Mouse (Mus musculus) midbrain, postnatal 0 days (tissue): ENCODE measurements around the gene Cdc37l1. TPM values are rescaled to one million over a fixed set of nuclear protein-coding genes. Genes with fewer than 3 reads are reported as not detected.

Experiments used
- ATAC-seq: fragments of 200-750 bp; cut with Nextera tagmentation; 2 replicates; pipeline ENCODE4 v1.8.0; 2017; ENCODE audit warnings: moderate number of reproducible peaks, mild to moderate bottlenecking, moderate TSS enrichment, moderate library complexity; ENCODE audit not compliant: low FRiP score
- DNase-seq: peaks from one replicate; pipeline ENCODE4 v3.0.0-alpha.2; 2015; ENCODE audit warnings: low spot score
- H3K27ac ChIP-seq: fragments of 300-500 bp; sonication (generic); 2 replicates; pipeline ENCODE4 v1.5.1; 2014; ENCODE audit warnings: low read depth, mild to moderate bottlenecking, low read length, mixed read lengths
- H3K27me3 ChIP-seq: fragments of 300-500 bp; sonication (generic); 2 replicates; pipeline ENCODE4 v1.6.1; 2014; ENCODE audit warnings: low read length, control low read depth, mixed read lengths; ENCODE audit not compliant: insufficient read depth
- H3K36me3 ChIP-seq: fragments of 300-500 bp; sonication (generic); 2 replicates; pipeline ENCODE4 v1.6.1; 2014; ENCODE audit warnings: low read length, control low read depth, mixed read lengths; ENCODE audit not compliant: insufficient read depth
- H3K4me1 ChIP-seq: fragments of 300-500 bp; sonication (generic); 2 replicates; pipeline ENCODE4 v1.6.1; 2014; ENCODE audit warnings: mild to moderate bottlenecking, control low read depth, antibody characterized with exemption, low read length, mixed read lengths; ENCODE audit not compliant: insufficient read depth
- H3K4me2 ChIP-seq: fragments of 300-500 bp; sonication (generic); 2 replicates; pipeline ENCODE4 v1.6.1; 2014; ENCODE audit warnings: low read depth, mild to moderate bottlenecking, low read length, mixed read lengths; ENCODE audit not compliant: poor library complexity, severe bottlenecking
- H3K4me3 ChIP-seq: fragments of 300-500 bp; sonication (generic); 2 replicates; pipeline ENCODE4 v1.5.1; 2014; ENCODE audit warnings: low read depth, mild to moderate bottlenecking, low read length, moderate library complexity
- H3K9ac ChIP-seq: fragments of 300-500 bp; sonication (generic); replicated peaks from 2 replicates; pipeline ENCODE4 v1.6.1; 2014; ENCODE audit warnings: mild to moderate bottlenecking, low read length, moderate library complexity, mixed read lengths; ENCODE audit not compliant: poor library complexity, severe bottlenecking
- H3K9me3 ChIP-seq: fragments of 300-500 bp; sonication (generic); 2 replicates; pipeline ENCODE4 v1.6.1; 2016; ENCODE audit warnings: low read length, control low read depth
- CTCF ChIP-seq: IDR thresholded peaks from 2 replicates; pipeline ENCODE4 v1.5.1; 2016; ENCODE audit warnings: antibody characterized with exemption, mild to moderate bottlenecking
- WGBS: fragments of 180-500 bp; shearing (Covaris S2); extraction: QIAGEN DNeasy Blood & Tissue Kit; methylation state at CpG from one replicate; pipeline ENCODE4 v1.1.7; 2014; 5-methylcytosine and 5-hydroxymethylcytosine counted together
- polyA plus RNA-seq: library from polyadenylated mRNA; unstranded; fragments of >200 nt; fragmentation: Nextera tagmentation; extraction: Ambion mirVana; gene quantifications from 2 replicates; pipeline ENCODE4 v1.2.1, GENCODE M21; 2015
- total RNA-seq: library from RNA; depleted of rRNA; stranded (reverse); fragments of >200 nt; gene quantifications from 2 replicates; pipeline ENCODE4 v1.2.3, GENCODE M21; 2014

The Cdc37l1 gene
- total and polyA plus RNA-seq, 2 experiments from 2014 or later = 34.2 to 52.2 TPM

GRCm38 (mm10) chr19:28963513-28963841, 26.7 kb upstream of the Cdc37l1 start:
- H3K4me1 ChIP-seq = peaks cover 4% of the 10 kb centered on the region; the same call in 1 of the 2 replicates
- peak overlapping the region; percentile 82 for H3K27ac ChIP-seq
- 3% methylated on average over 4 of the region's 4 CpGs for whole genome bisulfite sequencing
- ATAC-seq = no peak
- H3K9ac ChIP-seq = peak overlapping the region; percentile 85
- H3K9me3 ChIP-seq = no peaks in the 10 kb centered on the region
- no peaks in the 10 kb centered on the region for H3K36me3 ChIP-seq
- H3K4me3 ChIP-seq = peak overlapping the region; percentile 81
- no peaks in the 10 kb centered on the region for H3K27me3 ChIP-seq
- no peak for DNase-seq
- H3K4me2 ChIP-seq = peak overlapping the region; percentile 89
- TF ChIP-seq CTCF = no peak

- ATAC-seq (peak; percentile 91), DNase-seq (peak; percentile 86)
- peak within 1 kb of the TSS; percentile 85 for H3K9ac ChIP-seq
- peak within 1 kb of the TSS; percentile 82 for H3K27ac ChIP-seq
- peak within 1 kb of the TSS; percentile 81 for H3K4me3 ChIP-seq
- no peaks in the 10 kb centered on the region for H3K36me3 ChIP-seq
- TF ChIP-seq CTCF = peak; percentile 77
- H3K9me3 ChIP-seq = no peaks in the 10 kb centered on the region
- under 1% methylated on average over 58 of the region's 73 CpGs for WGBS
- H3K27me3 ChIP-seq = no peaks in the 10 kb centered on the region
- peak within 1 kb of the TSS; percentile 89 for H3K4me2 ChIP-seq
- H3K4me1 ChIP-seq = peaks cover 4% of the 10 kb centered on the region; the same call in 1 of the 2 replicates
Measured at GRCm38 (mm10) chr19:28963842-28964551, 26.2 kb upstream of the Cdc37l1 start, which contains the start of gene Plpp6. TSS of gene Plpp6 (plus strand) at chr19:28963953.

GRCm38 (mm10) chr19:28964552-28964903, 25.6 kb upstream of the Cdc37l1 start:
- WGBS = 3% methylated on average over 16 of the region's 16 CpGs
- peak overlapping the region; percentile 85 for H3K9ac ChIP-seq
- 0 out of 2 replicates have a peak, but pooled peaks cover 3% of the 10 kb centered on the region for H3K9me3 ChIP-seq
- H3K4me2 ChIP-seq = peak overlapping the region; percentile 89
- DNase-seq (no peak), ATAC-seq (peak; percentile 41)
- no peaks in the 10 kb centered on the region for H3K27me3 ChIP-seq
- TF ChIP-seq CTCF = no peak
- H3K4me3 ChIP-seq = peak overlapping the region; percentile 81
- no peaks in the 10 kb centered on the region for H3K36me3 ChIP-seq
- peak overlapping the region; percentile 82 for H3K27ac ChIP-seq
- peaks cover 4% of the 10 kb centered on the region; the same call in 1 of the 2 replicates for H3K4me1 ChIP-seq

- peak within 1 kb of the TSS; percentile 8; the same call in 1 of the 2 replicates for H3K4me3 ChIP-seq
- no peak within 1 kb of the TSS for H3K9ac ChIP-seq
- H3K27me3 ChIP-seq = no peaks in the 10 kb centered on the region
- peaks cover 4% of the 10 kb centered on the region; the same call in 1 of the 2 replicates for H3K4me1 ChIP-seq
- DNase-seq = peak; percentile 57
- no peak within 1 kb of the TSS for H3K27ac ChIP-seq
- 4% methylated on average over 11 of the region's 11 CpGs for WGBS
- no peak for TF ChIP-seq CTCF
- H3K4me2 ChIP-seq = peak within 1 kb of the TSS; percentile 35; the same call in 1 of the 2 replicates
- ATAC-seq = no peak
- H3K36me3 ChIP-seq = no peaks in the 10 kb centered on the region
- H3K9me3 ChIP-seq = 0 out of 2 replicates have a peak, but pooled peaks cover 3% of the 10 kb centered on the region
Measured at GRCm38 (mm10) chr19:28967652-28968051, 22.5 kb upstream of the Cdc37l1 start, which contains the start of gene 4430402I18Rik. TSS of gene 4430402I18Rik (minus strand) at chr19:28967800.

- ATAC-seq (no peak), DNase-seq (no peak)
- Histone ChIP-seq H3K4me1 (peaks cover 4% of the 10 kb centered on the region; the same call in 1 of the 2 replicates), H3K36me3 (no peaks in the 10 kb centered on the region), H3K9ac (no peak overlapping the region), H3K9me3 (0 out of 2 replicates have a peak, but pooled peaks cover 3% of the 10 kb centered on the region), H3K27ac (no peak overlapping the region), H3K27me3 (no peaks in the 10 kb centered on the region), H3K4me2 (no peak overlapping the region), H3K4me3 (no peak overlapping the region)
- TF ChIP-seq CTCF = no peak
- 72% methylated on average over 4 of the region's 4 CpGs for WGBS
Measured at GRCm38 (mm10) chr19:28968178-28968577, 22.0 kb upstream of the Cdc37l1 start.

GRCm38 (mm10) chr19:28969231-28969630, 20.9 kb upstream of the Cdc37l1 start:
- 85% methylated on average over 5 of the region's 5 CpGs for WGBS
- ATAC-seq = no peak
- H3K27me3 ChIP-seq = no peaks in the 10 kb centered on the region

More at GRCm38 (mm10) chr19:28969231-28969630, 20.9 kb upstream of the Cdc37l1 start:
- H3K27ac ChIP-seq = no peak overlapping the region
- no peak for DNase-seq
- TF ChIP-seq CTCF = no peak
- no peak overlapping the region for H3K4me3 ChIP-seq
- no peak overlapping the region for H3K9ac ChIP-seq
- no peak overlapping the region for H3K4me2 ChIP-seq
- H3K9me3 ChIP-seq = 0 out of 2 replicates have a peak, but pooled peaks cover 3% of the 10 kb centered on the region
- no peaks in the 10 kb centered on the region for H3K36me3 ChIP-seq
- peaks cover 4% of the 10 kb centered on the region; the same call in 1 of the 2 replicates for H3K4me1 ChIP-seq
